Mouse (Mus musculus) forebrain, postnatal 0 days (tissue): ENCODE measurements at regions not wholly inside any gene's neighbourhood (a gene's known extent, or its start where the extent isn't known, plus 50 kb on each side); places are given as distances from the start of the nearest gene placed in this dataset.

Experiments used
- ATAC-seq: fragments of 200-750 bp; cut with Nextera tagmentation; 2 replicates; pipeline ENCODE4 v1.8.0; 2017; ENCODE audit warnings: mild to moderate bottlenecking, moderate library complexity
- DNase-seq: peaks from one replicate; pipeline ENCODE4 v3.0.0-alpha.2; 2015
- H3K27ac ChIP-seq: fragments of 300-500 bp; sonication (generic); 2 replicates; pipeline ENCODE4 v1.5.1; 2014; ENCODE audit warnings: low read depth, mild to moderate bottlenecking, antibody characterized with exemption, low read length, moderate library complexity, mixed read lengths
- H3K27me3 ChIP-seq: fragments of 300-500 bp; sonication (generic); 2 replicates; pipeline ENCODE4 v1.6.1; 2014; ENCODE audit warnings: mild to moderate bottlenecking, low read length, mixed read lengths; ENCODE audit not compliant: insufficient read depth
- H3K36me3 ChIP-seq: fragments of 300-500 bp; sonication (generic); 2 replicates; pipeline ENCODE4 v1.6.1; 2014; ENCODE audit warnings: mild to moderate bottlenecking, moderate library complexity; ENCODE audit not compliant: insufficient read depth
- H3K4me1 ChIP-seq: fragments of 300-500 bp; sonication (generic); 2 replicates; pipeline ENCODE4 v1.6.1; 2014; ENCODE audit warnings: antibody characterized with exemption; ENCODE audit not compliant: insufficient read depth
- H3K4me2 ChIP-seq: fragments of 300-500 bp; sonication (generic); 2 replicates; pipeline ENCODE4 v1.6.1; 2014; ENCODE audit warnings: low read depth, mild to moderate bottlenecking, moderate library complexity
- H3K4me3 ChIP-seq: fragments of 300-500 bp; sonication (generic); 2 replicates; pipeline ENCODE4 v1.5.1; 2014; ENCODE audit warnings: low read depth, low read length, mixed read lengths
- H3K9ac ChIP-seq: fragments of 300-500 bp; sonication (generic); 2 replicates; pipeline ENCODE4 v1.6.1; 2014; ENCODE audit warnings: mild to moderate bottlenecking
- H3K9me3 ChIP-seq: fragments of 300-500 bp; sonication (generic); 2 replicates; pipeline ENCODE4 v1.6.1; 2016; ENCODE audit warnings: low read length
- CTCF ChIP-seq: sonication (generic); IDR thresholded peaks from 2 replicates; pipeline ENCODE4 v1.5.1; 2016; ENCODE audit warnings: antibody characterized with exemption, control low read depth, low read depth
- WGBS: fragments of 180-500 bp; shearing (Covaris S2); extraction: QIAGEN DNeasy Blood & Tissue Kit; methylation state at CpG from one replicate; pipeline ENCODE4 v1.1.7; 2014; 5-methylcytosine and 5-hydroxymethylcytosine counted together

DNA sequence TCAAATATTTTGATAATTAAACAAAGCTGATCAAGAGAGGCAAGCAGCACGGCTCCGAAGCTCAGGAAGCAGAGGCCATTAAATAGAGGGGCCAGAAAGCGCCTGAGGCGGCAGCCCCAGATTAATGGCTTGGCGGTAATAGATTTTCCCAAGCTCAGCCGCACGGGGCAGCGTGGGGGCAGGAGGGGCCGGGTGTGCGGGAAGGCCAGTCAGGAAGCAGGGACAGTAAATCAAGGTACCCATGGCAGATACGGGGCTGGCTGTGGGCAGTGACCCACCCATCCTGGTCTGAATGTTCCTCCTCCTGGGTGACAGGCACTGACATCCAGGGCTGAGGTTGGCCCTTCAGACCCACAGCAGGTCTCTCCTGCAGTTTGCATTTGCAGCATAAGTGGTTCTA is 55.9 kb upstream of the Ttc34 start:
- Histone ChIP-seq H3K27ac (no peak overlapping the region), H3K9me3 (no peaks in the 10 kb centered on the region), H3K27me3 (no peaks in the 10 kb centered on the region), H3K4me1 (no peaks in the 10 kb centered on the region), H3K36me3 (no peaks in the 10 kb centered on the region), H3K4me2 (no peak overlapping the region), H3K9ac (no peak overlapping the region), H3K4me3 (no peak overlapping the region)
- no peak for DNase-seq
- TF ChIP-seq CTCF: no peak
- no peak for ATAC-seq
- WGBS: 32% methylated on average over 11 of the region's 11 CpGs

- Histone ChIP-seq H3K9me3 (no peaks in the 10 kb centered on the region), H3K4me1 (no peaks in the 10 kb centered on the region), H3K27ac (no peak overlapping the region), H3K4me2 (no peak overlapping the region), H3K4me3 (no peak overlapping the region), H3K27me3 (no peaks in the 10 kb centered on the region), H3K9ac (no peak overlapping the region), H3K36me3 (no peaks in the 10 kb centered on the region)
- DNase-seq (no peak), ATAC-seq (no peak)
- no peak for TF ChIP-seq CTCF
- WGBS: 79% methylated on average over 8 of the region's 8 CpGs
Measured at GRCm38 (mm10) chr4:154782291-154782690, 55.0 kb upstream of the Ttc34 start.

DNA sequence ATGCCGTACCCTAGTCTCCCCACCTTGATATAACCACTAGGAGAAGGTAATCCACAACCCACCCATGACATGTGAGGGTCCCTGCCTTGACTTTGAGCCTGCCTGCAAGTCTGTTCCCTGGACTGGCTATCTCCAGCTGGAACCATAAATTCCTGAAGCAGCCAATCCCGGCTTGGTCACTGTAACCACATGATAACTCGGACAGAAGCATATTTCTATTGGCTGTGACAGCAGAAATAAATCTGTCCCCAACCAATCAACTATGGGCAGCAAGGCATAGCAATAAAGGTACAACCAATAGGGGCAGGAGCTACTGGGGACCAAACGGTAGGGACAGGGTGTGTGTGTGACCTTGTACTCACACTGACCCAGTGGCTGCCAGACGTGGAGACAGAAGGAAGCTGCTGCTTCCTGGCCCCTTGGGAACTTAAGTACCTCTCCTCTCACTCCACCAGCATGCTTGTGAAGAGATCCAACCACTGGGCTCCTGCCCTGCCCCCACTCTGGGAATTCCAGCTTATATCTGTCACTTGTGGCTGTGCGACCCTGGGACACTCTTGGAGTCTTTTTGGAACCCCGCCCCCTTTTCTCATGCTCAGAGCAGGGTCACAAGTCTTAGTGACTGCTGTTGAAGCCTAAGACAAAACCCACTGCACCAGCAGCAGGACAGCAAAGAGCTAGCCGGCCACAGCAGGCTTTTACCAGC is 51.8 kb upstream of the Ttc34 start:
- ATAC-seq (no peak), DNase-seq (no peak)
- Histone ChIP-seq H3K4me3 (no peak overlapping the region), H3K27me3 (no peaks in the 10 kb centered on the region), H3K27ac (no peak overlapping the region), H3K4me1 (no peaks in the 10 kb centered on the region), H3K9me3 (no peaks in the 10 kb centered on the region), H3K36me3 (no peaks in the 10 kb centered on the region), H3K9ac (no peak overlapping the region), H3K4me2 (no peak overlapping the region)
- TF ChIP-seq CTCF: no peak
- 64% methylated on average over 8 of the region's 8 CpGs for WGBS

GRCm38 (mm10) chr4:154787190-154787589 is 50.1 kb upstream of the Ttc34 start:
- Histone ChIP-seq H3K27me3 (no peaks in the 10 kb centered on the region), H3K9ac (no peak overlapping the region), H3K4me3 (no peak overlapping the region), H3K9me3 (no peaks in the 10 kb centered on the region), H3K27ac (no peak overlapping the region), H3K36me3 (no peaks in the 10 kb centered on the region), H3K4me1 (no peaks in the 10 kb centered on the region), H3K4me2 (no peak overlapping the region)
- DNase-seq: peak; percentile 22
- WGBS: 70% methylated on average over 8 of the region's 8 CpGs
- peak; percentile 50 for TF ChIP-seq CTCF
- ATAC-seq: no peak
